8 mouse cellular contexts compared by ENCODE assay signal in genomic region chr9:113932100-113932470, GRCm38 (mm10). TPM values are rescaled to one million over a fixed set of nuclear protein-coding genes. Genes with fewer than 3 reads are reported as not detected.
DNase-seq lines count a peak whose midpoint lies in the region; ATAC-seq lines count a peak whose summit lies in the region.

No protein-coding gene starts in this region.

- H3K27me3 ChIP-seq in embryonic facial prominence, embryonic 15.5 days, result no peaks in the 10 kb centered on the region
- no peaks in the 10 kb centered on the region for H3K27me3 ChIP-seq in liver, embryonic 12.5 days (replicated peaks)
- H3K27me3 ChIP-seq in neural tube, embryonic 14.5 days (ENCODE audit: control insufficient read depth, insufficient read depth, low read length), result no peaks in the 10 kb centered on the region; the same call in 1 of the 2 replicates

- no peaks in the 10 kb centered on the region for H3K9me3 ChIP-seq in embryonic facial prominence, embryonic 15.5 days (replicated peaks)
- H3K9me3 ChIP-seq in liver, embryonic 12.5 days (replicated peaks), result no peaks in the 10 kb centered on the region
- H3K9me3 ChIP-seq in neural tube, embryonic 14.5 days (ENCODE audit: control insufficient read depth, low read length), result no peaks in the 10 kb centered on the region

- no peaks in the 10 kb centered on the region for H3K36me3 ChIP-seq in embryonic facial prominence, embryonic 15.5 days
- 0 out of 2 replicates have a peak, but pooled peaks cover 6% of the 10 kb centered on the region for H3K36me3 ChIP-seq in liver, embryonic 12.5 days
- H3K36me3 ChIP-seq in neural tube, embryonic 14.5 days (ENCODE audit: control insufficient read depth, insufficient read depth, low read length), result no peaks in the 10 kb centered on the region

- intact Hi-C loops in heart, postnatal 36 days (cut with DNase I), result no loop called here

- peak overlapping the region; percentile 97 for H3K4me3 ChIP-seq in embryonic facial prominence, embryonic 15.5 days (replicated peaks)
- H3K4me3 ChIP-seq in liver, embryonic 12.5 days, result peak overlapping the region; percentile 98
- peak overlapping the region; percentile 95 for H3K4me3 ChIP-seq in neural tube, embryonic 14.5 days (ENCODE audit: low read depth, low read length)

- 2% methylated on average over 8 of the region's 8 CpGs for WGBS in embryonic facial prominence, embryonic 15.5 days
- WGBS in liver, embryonic 12.5 days (ENCODE audit: insufficient replicate concordance), result 3% methylated on average over 8 of the region's 8 CpGs
- WGBS in neural tube, embryonic 14.5 days, result 3% methylated on average over 8 of the region's 8 CpGs

- peak overlapping the region; percentile 89 for H3K9ac ChIP-seq in embryonic facial prominence, embryonic 15.5 days
- peak overlapping the region; percentile 100 for H3K9ac ChIP-seq in liver, embryonic 12.5 days
- H3K9ac ChIP-seq in neural tube, embryonic 14.5 days (replicated peaks; ENCODE audit: low read depth, low read length), result peak overlapping the region; percentile 95

- peaks cover 29% of the 10 kb centered on the region for H3K4me1 ChIP-seq in embryonic facial prominence, embryonic 15.5 days
- H3K4me1 ChIP-seq in liver, embryonic 12.5 days, result peaks cover 57% of the 10 kb centered on the region
- H3K4me1 ChIP-seq in neural tube, embryonic 14.5 days (ENCODE audit: control insufficient read depth, insufficient read depth, low read length), result peaks cover 15% of the 10 kb centered on the region

- H3K4me2 ChIP-seq in embryonic facial prominence, embryonic 15.5 days (replicated peaks), result peak overlapping the region; percentile 71
- H3K4me2 ChIP-seq in liver, embryonic 12.5 days, result peak overlapping the region; percentile 81
- peak overlapping the region; percentile 73 for H3K4me2 ChIP-seq in neural tube, embryonic 14.5 days (ENCODE audit: low read depth, low read length)

- DNase-seq in urinary bladder, postnatal 25 days (ENCODE audit: low spot score), result peak; percentile 8
- DNase-seq in urinary bladder, postnatal 4 days (ENCODE audit: low spot score in 2 of 2), result no peak
- peak; percentile 13 to 31 for DNase-seq in heart, postnatal 36 days
- no peak for DNase-seq in cerebellum, postnatal 14 days
- DNase-seq in frontal cortex, postnatal 10 days (ENCODE audit: low spot score in 2 of 2), result no peak

- H3K27ac ChIP-seq in embryonic facial prominence, embryonic 15.5 days (replicated peaks), result peak overlapping the region; percentile 89
- peak overlapping the region; percentile 98 for H3K27ac ChIP-seq in liver, embryonic 12.5 days
- H3K27ac ChIP-seq in neural tube, embryonic 14.5 days (ENCODE audit: low read depth, low read length), result peak overlapping the region; percentile 91

- ATAC-seq in embryonic facial prominence, embryonic 15.5 days (ENCODE audit: insufficient number of reproducible peaks, low FRiP score, low TSS enrichment, low read depth), result no peak
- ATAC-seq in liver, embryonic 12.5 days, result no peak
- no peak for ATAC-seq in neural tube, embryonic 14.5 days (ENCODE audit: low read depth)

RNA-seq across cellular contexts. Expression of gene Ubp1, which starts 1.4 kb away (rescaled TPM):
- polyA plus RNA-seq in embryonic facial prominence, embryonic 15.5 days (2015; fragmentation: Nextera tagmentation; extraction: Ambion mirVana), result 35.6 and 37.2 TPM in 2 replicates
- total RNA-seq in heart, postnatal 36 days (2021), result 10 to 100 TPM; 24.9 to 25.7 TPM
- polyA plus RNA-seq in liver, embryonic 12.5 days (2016; fragmentation: Nextera tagmentation; extraction: Ambion mirVana), result 59.8 and 64.6 TPM in 2 replicates
- polyA plus RNA-seq in neural tube, embryonic 14.5 days (2014; fragmentation: Nextera tagmentation; extraction: Ambion mirVana), result 43.7 and 48.9 TPM in 2 replicates

Comparison
In these comparisons a context has a peak if more than half of its experiments do, and no peak if none do; other contexts are left out.
1. DNase-seq: peak in urinary bladder, postnatal 25 days (single experiment) and heart, postnatal 36 days (2 of 2); none in urinary bladder, postnatal 4 days (0 of 2), cerebellum, postnatal 14 days (0 of 2) and frontal cortex, postnatal 10 days (0 of 2).
2. Peak in every context shown above with its lines, with median percentiles within 50 percentile points of each other: H3K27ac ChIP-seq, H3K4me2 ChIP-seq, H3K4me3 ChIP-seq and H3K9ac ChIP-seq.